Mouse (Mus musculus) thymus, postnatal 14 days (tissue): ENCODE measurements at regions not wholly inside any gene's neighbourhood (a gene's known extent, or its start where the extent isn't known, plus 50 kb on each side); places are given as distances from the start of the nearest gene placed in this dataset.
"Not testable (repeated sequence)": the region's sequence is repeated elsewhere in the genome, so short reads cannot be mapped to it uniquely, and the experiment has no call there.

Source experiments
- DNase-seq: peaks from one replicate; pipeline ENCODE4 v3.0.0; 2021

DNA sequence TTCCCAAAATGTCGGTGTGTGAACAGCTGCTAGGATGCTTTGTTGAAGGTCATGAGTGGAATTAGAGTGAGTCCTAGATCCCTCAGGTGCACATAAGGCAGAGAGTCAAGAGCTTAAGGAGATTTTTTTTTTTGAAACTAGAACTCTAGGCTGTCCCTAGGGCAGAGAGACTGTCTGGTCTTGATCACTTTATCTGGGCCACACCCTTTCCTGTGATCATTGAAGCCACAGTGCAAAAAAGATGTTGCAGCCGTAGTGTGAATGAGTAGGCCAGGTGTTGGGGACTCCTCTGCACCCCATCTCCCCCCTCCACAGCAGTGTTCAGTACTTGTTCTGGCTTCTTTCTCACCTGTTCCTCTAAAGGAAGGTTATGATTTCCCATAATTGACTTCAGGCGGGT is 153.9 kb downstream of the Katnal1 start:
- no peak for DNase-seq

DNA sequence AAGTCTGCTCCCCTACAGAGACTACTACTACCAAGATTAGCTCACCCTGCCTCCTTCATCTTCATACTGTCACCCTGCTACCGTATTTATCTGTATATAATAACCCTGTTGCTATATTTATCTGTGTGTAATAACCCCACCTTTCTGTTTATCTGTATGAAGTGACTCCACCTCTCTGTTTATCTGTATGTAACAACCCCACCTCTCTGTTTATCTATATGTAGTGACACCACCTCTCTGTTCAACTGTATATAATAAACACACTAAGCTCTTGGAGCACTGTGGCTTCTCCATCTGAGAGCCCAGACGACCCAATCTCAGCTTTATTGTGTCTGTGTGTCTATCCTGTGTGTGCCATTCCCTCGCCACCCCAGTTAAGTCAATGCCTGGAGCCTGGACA is 154.7 kb downstream of the Katnal1 start:
- no peak for DNase-seq

DNA sequence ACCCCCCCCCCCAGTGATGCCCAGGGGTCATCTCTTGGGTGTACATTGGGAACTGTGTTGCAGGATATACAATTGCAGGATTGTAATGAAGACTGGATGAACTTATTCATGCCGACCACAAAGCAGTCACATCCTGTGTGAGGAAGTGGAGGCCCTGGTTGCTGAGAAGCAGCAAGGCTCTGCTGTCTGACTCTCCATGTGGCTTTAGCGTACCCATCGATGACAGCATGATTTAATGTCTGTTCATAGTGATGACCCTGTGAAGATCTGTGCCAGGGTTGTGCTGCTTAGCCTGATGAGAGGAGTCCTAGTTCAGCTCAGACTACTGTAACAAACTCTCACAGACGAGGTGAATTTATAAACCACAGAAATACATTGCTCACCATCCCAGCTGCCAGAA is 159.7 kb downstream of the Katnal1 start:
- DNase-seq = peak; percentile 16

DNA sequence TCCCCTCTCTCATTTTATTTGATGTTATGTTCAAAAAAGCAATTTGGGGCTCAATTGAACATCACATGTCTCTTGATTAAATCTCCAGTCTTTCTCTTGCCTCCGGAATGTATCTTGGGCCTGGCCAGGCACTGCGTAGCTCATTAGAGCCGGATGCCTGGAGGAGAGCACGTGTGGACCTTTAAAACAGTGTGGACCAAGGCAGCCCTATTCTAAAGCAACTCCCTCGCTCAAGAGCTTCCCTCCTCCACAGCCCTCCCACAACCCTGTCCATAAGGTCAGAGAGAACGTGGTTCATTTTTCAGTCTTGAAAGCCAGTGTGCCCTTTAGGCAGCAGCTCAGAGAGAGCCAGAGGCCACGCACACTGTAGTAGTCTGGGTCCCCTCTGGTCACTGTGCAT is 160.8 kb downstream of the Katnal1 start:
- DNase-seq = no peak

DNA sequence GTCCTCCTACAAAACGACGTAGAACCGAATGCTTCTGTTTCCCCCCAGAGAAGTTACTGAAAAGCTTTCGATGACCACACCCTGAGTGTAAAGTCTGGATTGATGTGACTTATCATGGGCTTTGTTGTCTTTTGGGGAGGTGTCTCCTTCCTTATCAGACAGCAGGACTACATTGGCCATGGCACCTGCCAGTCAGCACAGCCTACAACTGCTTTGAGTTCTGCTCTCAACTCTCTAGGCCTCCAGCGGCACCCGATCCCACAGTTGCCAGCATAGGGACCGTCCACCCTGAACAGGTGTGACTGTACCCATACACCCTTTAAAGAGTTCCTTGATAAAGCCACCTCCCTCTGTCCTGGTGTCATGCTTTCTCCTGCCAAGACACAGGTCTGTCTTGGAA is 163.1 kb downstream of the Katnal1 start:
- DNase-seq = no peak

DNA sequence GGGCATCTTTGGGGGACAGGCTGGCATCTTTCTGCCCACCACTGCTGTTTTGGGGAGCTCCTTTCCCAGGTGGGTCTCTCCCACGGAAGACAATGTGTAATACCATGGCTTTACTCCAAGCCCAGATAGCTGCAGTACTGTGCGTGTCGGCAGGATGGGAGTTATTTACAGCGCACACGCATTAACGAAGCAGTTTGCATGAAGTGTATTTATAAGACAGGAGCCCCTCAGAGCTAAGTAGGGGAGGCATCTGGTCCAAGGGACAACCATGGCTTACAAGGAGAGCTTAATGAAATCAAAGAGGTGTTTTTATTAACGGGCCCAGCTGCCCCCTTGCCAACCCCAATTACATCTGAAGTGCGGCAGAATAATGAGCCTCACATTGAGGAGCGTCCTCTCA is 169.0 kb downstream of the Katnal1 start:
- no peak for DNase-seq

DNA sequence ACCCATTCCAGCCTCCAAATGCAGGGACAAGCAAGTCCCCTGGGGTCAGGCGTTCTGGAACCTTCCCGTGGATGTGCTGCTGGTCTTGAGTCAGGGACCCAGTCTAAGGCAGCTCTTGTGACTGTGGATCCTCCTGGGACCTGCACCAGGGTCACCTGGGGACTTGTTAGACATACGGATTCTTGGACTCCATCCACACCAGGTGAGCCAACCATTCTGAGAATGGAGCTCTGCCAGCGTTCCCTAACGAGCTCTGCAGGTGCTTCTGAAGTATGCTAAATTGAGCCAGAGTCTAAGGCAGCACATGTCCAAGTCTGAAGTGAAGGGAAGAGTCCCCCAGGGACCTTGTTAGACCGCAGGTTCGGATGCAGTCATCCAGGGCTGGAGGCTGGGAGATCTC is 170.3 kb downstream of the Katnal1 start:
- DNase-seq = no peak

DNA sequence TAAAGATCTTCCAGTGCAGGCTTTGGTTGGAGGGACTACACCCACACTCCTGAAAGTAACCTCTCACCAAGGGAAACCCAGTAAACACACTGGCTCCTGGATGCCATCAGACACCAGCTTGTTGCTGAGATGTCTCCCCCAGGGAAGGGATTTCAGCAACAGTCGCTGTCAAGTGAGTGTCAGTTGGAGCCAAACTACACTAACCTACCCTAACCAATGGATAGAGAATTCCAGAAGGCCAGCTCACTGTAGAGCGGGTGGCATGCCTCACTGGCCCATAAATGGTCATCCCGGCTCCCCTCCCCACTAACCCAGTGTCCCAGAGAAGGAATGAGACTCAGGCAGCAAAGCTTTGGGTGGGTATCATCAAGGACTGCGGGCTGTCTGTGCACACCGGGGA is 171.4 kb downstream of the Katnal1 start:
- DNase-seq = no peak

DNA sequence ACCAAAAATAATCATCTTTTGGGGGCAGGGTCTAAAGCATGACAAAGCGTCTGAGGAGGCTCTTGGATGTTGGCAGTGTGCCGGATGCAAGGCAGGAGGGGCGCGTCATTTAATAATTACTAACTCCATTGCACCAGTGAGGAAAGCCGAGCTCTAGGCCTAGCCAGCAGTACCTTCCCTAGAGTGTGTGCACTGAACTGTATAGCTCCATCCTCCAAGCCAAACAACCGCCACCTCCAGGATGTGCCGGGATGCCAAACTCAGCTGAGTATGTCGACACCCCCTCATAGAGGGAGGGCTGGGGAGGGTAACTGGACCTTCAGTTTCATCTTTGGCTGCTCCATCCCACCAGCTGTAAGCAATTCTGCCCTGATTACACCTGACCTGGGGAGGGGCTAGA is 171.9 kb downstream of the Katnal1 start:
- DNase-seq = no peak

DNA sequence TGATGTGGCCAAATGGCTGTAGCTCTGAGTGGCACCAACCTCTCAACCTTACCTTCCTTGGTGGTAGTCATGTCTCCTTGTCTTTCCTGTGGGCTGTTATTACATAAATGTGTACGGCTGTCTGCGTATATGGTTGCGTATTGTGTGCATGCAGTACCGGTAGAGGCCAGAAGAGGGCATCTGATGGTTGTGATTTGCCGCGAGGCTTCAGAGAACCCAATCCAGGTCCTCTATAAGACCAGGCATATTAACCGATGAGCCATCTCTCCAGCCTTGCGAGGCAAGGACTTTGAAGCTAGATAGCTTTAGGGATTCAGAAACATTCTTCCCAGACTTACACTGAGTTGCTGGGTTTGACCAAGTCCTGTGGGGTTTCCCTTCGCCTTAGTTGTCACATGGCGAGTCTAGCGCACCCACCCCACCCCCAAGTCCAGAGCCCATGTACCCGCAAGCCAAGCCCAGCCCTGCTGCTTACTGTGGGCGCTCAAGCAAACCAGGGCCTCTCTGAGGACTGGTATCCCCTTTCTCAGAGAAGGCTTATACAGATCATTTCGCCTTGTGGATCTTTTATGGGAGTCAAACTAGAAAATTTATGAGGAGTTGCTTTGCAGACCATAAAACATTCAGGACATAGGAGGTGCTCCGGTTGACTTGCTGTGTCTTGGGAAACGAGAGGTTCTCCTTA is 172.7 kb downstream of the Katnal1 start:
- DNase-seq = no peak

DNA sequence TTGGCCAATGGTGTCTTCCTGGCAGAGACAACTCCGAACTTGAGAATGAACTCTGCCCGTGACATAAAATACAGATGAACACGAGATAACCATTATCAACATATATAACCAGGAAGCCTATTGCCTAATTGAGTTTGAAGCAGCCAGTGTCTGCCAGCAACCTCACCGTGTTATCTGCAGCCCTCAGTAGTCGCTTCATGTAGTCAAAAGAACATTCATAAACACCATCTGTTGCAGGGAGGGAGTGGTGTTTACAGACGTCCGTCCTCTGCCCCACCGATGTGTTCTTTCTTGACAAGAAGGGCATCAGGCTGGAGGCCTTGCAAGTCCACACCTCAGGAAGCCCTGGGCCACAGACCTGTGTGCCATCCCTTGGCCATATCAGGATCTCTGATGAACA is 173.3 kb downstream of the Katnal1 start:
- no peak for DNase-seq

DNA sequence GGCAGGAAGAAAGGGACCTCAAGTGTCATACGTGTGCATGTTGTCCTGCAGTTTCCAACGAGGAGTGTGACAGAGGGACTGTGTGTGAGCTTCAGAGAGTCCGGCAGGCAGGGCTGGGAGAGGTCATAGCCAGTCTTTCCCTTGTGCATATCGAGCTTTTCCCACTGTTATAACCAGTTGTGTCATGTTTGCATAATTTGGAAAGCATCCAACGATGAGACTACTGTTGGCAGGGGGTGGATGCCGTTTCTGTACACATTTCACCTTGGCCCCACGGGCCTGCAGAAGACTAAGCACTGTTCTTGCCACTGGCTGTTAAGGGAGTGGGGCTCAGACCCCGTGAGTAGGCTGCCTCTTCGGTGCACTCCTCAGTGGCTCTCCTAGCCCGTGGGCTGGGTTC is 174.2 kb downstream of the Katnal1 start:
- no peak for DNase-seq

DNA sequence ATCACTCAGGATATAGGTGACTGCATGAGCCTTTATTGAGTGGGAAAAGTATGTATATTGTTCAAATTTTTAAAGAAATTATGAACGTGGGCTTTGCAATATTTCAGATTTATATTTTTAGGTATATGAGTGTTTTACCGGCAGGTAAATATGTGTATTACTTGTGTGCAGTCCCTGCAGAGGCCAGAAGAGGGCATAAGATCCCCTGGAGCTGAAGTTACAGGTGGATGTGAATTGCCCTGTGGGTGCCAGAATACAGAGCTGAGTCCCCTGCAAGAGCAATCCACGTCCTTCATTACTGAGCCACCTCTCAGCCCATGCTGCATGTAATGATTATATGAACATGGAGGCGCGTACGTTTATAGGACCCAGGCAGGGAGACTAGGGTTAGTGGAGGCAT is 174.8 kb downstream of the Katnal1 start:
- no peak for DNase-seq

DNA sequence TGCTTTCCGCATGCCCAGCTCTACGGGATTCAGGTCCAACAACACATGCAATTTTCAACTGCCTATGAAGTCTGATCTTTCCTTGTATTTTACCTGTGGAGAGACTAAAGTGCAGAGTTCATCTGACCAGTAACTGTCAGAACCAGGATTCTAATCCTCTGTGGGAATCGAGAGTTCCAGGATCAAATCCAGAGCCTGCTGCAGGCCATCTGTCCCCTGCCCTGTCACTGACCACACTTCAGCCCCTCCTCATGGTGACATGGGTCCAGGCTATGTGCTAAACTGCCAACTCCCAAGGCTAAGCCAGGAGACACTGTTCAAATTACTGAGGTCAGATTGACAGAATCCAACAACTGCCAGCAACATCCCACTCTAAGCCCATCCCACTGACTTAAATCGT is 175.7 kb downstream of the Katnal1 start:
- no peak for DNase-seq

DNA sequence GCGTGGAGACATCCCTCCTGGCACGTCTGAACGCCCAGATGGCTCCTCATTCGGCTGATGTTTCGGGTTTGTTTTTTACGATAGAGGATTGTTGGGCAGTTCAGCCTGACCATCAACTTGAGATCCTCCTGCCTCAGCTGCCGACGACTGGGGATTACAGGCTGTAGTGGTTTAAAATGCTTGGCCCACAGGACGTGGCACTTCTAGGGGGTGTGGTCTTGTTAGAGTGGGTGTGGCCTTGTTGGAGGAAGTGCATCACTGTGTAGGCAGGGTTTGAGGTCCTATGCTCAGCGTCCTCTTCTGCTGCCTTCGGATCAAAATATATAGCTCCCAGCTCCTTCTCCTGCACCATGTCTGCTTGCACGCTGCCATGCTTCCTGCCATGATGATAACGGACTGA is 177.1 kb downstream of the Katnal1 start:
- DNase-seq = no peak

DNA sequence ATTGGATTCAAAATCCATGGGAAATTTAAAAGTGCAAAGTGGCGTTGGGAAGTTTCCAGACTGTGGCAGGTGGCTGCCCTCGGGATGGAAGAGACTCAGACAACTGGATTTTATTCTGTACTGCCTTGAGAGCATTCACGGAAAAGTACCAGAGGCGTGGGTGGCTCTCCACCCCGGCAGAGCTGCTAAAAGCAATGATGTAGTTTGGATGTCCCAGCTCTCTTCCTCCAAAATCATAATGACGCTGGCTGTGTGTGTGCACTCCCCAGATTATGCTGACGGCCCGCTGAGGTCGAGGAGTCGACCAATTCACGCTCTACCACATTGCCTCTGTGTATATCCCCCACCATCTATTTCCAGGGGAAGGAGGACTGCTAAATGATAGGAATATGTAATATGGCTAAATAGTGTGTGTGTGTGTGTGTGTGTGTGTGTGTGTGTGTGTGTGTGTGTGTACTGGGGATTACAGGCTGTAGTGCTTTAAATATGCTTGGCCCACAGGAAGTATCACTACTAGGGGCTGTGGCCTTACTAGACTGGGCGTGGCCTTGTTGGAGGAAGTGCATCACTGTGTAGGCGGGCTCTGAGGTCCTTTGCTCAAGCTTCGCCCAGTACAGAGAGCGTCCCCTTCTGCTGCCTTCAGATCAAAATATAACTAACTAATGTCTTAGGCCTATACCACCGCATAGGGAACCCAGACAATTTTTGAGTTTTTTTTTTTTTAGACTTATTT is 179.0 kb downstream of the Katnal1 start:
- DNase-seq = no peak

DNA sequence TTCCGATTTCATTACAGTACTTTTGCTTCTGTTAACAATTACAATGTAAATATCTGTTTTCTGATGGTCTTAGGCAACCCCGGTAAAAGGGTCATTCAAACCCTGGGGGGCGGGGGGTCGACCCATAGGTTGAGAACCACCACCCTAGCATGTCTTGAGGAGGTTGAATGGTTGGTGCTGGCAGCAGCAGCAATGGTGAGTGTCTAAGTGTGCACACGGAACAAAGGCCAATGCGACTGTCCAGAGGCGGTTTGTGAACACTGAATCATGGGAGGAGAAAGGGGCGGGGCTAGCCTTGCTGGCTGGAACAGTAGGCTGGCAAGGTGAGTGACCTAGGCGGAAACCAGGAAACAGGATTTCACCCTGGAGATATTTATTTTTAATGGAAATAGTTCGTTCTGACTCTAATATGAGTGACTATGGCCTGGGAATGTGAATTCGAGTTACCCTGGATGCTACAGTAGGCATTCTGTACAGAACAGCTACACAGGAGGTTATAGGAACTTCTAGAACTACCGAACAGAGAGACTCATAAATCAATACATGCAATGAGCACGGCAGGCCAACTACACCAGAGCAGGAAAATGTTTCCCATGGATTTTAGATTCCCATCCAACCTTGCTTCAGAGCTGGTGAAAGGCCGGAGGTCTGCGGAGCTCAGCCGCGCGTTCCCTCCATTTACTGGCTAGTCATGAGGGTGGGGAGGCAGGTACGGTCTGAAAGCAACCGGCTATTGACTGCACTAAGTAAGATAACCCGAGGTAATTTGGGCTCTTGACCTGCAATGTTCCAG is 181.0 kb downstream of the Katnal1 start:
- DNase-seq = no peak

DNA sequence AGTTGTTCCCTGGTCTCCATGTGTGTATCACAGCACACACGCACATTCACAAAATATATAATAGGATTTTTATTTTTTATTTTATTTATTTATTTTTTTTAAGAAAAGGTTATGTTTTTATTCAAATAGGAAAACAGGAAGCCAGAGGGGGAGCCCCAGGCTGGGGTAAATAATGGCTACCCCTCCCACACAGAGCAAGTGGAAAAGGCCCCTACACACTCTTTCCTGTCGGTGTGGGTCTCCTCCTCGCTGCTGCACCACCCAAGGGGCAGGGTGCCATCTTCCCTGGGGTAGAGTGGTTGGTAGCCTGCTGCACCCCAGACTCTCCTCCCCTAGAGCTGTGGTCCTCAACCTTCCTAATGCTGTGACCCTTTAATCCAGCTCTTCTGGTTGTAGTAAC is 181.6 kb downstream of the Katnal1 start:
- DNase-seq = no peak

DNA sequence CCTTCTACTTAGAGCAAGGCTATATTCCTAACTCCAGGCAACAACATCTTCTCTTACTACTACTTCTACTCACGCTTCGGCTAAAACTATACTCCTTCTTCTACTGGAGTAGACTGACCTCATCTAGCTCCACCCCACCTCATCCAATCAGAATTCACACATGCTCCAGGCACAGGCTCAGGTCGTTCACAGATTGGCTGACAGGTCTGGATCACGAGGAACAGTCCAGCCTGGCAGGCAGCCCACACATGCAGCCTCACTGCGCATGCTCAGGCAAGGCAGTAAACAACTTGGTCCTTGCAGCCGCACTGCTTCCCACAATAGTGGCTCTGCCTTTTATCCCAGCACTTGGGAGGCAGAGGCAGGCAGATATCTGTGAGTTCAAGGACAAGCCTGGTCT is 182.4 kb downstream of the Katnal1 start:
- not testable (repeated sequence) for DNase-seq

DNA sequence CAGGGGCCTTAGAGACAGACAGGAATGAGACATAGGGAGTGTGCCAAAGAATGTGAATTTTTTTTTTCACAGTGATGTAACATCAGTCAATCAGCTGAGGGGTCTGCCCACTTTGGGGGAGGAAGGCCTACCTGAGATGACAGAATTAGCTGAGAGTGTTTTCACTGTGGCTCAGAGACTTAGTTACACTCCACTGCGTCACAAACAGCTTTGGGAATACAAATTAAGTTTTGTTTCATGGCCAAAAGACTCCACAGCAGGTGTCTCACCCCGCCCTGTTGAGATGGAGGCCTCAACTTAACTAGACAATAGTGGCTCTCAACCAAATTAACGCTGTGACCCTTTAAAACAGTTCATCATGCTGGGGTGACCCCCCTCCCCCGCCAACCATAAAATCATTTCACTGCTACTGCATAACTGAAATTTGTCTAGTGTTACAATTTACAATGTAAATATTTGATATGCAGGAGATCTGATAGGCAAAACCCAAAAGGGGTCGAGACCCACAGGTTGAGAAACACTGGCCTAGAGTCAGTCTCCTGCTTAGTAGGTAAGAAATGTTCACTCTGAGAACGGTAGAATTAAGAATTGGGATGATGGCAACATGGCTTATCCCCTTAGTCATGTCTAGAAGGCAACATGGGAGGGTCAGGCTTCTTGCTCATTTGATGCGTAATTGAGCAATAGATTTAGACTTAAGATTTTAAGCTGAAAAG is 184.3 kb downstream of the Katnal1 start:
- DNase-seq = no peak

DNA sequence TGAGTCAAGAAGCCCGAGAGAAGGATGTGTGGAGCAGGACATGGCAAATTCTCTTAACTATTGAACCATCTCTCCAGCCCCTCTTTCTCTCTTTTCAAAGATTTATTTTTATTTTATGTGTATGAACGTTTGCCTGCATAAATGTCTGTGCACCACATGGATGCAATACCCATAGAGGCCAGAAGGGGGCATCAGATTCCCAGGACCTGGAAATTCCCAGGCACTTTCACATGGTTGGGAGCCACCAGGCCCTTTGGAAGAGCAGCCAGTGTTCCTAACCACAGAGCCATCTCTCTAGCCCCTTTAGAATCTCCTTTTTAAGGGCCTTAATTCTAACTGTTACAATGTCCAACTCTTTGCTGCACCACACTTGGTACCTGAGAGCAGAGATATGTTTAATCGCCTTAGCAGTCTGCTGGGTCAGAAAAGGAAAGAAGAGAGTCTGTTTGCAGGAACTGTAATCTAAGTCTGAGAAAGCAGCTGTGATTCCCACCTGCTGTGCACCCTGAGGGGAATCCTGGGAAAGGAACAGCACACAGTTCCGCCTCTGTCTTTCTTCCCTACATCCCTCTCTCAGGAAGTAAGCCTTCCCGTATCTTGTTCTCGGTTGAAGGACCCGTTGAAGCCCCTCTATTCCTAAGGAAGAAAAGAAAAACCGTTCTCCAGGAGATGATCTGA is 186.8 kb downstream of the Katnal1 start:
- no peak for DNase-seq

DNA sequence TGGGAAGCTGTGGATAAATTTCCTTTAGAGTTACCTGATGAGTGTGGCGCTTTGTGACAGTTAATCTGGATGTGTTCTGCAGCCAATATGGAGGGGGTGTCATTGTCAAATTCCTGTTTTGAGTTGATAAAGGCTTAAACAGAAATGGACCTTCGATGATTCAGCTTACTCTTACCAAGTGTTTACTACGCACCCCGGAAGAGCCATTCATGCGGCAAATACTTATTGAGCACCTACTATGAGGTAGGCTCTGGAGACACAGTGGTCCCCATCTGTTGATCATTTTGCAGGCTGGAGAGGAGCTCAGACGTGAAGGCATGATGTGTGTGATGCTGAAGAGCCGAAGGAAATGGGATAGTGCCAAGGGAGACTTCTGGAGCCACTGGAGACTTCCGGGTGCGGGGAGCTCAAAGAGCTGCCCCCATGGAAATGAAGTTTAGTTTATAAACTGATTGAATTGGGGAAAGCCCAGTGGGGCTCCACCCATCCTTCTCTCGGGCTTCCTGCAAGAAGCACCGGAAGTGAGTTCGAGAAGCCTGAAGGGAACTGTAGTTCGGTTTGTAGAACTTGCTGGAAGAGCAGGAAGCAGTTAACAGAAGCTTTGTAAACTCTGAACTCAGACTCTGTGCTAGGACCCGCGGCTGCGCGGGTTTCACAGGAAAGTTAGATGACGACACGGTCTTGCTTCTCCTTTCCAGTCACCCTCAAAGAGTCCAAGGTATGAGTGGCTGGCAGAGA is 187.7 kb downstream of the Katnal1 start:
- DNase-seq = no peak
